Mouse (Mus musculus) lung, postnatal 36 days (tissue): ENCODE results near the gene Fmo1.

Experiments used
- DNase-seq: peaks from one replicate; pipeline ENCODE4 v3.0.0; 2022; ENCODE audit warnings: mixed read lengths

The Fmo1 gene

DNA sequence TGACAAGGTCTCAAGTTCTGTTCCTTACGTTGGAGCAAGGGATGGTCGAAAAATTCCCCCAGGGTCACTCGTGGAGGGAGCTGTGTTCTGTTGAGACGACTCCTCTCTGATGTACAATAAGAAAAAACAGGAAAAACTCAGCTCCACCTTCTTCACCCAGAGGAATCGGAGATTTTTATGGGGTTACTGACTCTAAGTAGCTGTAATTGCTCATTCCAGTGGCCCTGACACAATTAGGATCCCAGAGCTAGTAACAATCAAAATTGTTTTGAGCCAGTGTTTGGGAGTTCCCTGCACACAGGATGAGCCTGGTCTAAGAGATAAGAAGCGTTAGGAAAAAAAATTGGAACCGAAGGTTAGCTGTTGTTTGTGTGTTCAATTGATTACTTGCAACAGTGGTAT, at the start of gene Fmo1:
Fmo1 (minus strand) TSS at position 331 of the 402 bp plus-strand sequence.
- DNase-seq: peak; percentile 68

DNA sequence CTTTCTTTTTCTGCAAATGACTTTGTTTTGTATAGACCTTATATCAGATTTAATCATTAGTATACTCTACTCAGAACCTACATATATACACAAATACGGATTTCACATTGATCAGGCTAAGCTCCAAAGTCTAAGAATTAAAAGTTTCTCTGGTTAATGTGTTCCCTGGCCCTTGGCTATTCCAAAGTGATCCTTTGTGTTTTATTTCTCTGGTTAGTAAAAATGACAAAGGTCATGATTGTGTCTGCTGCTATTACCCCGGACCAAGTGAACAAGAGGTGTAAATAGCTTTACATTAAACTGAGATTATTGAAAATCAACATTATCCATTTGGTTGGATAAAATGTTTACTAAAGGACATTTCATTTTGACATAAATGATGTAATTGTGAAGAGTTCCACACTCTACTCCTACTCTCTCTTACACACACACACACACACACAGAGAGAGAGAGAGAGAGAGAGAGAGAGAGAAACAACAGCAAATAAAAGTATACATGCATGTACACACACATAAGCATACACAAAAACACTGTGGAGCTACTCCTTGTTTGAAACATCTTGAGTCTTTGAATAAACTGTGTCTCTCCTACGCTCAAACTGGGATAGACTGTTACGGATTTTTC, 48.6 kb upstream of the Fmo1 start:
- DNase-seq: no peak

DNA sequence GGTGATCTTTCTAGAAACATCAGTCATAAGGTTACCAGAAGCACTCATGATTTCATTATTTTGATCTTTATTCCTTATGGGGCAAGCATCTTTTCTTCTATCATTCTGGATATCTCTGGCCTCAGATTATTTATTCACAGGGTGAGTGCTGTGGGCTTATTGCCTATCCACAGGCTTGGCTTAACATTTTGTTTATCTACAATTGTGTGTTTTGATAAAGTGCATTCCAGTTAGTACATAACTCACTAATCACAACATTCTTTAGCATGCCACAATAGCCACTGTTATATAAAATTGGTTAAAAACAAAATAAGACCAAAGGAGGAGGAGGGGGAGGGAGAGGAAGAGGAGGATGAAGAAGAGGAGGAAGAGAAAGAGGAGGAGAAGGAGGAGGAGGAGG, 45.7 kb upstream of the Fmo1 start:
- DNase-seq: peak; percentile 41

DNA sequence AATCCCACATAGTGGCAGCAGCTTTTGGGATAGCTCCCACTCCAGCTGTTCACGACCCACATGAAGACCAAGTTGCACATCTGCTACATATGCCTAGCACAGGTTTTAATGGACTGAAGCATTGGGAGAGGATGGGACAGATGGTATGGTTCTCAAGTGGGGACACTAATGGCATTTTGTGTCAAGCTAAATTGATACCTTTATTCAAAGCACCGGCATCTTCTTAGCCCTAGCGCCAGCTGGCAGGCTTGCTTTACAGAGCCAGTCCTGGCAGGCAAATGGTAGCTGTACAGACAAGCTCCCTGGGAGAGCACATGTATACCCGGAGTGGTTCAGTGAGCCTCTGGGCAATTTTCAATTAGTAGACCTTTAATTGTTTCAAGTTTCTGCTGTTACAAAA, 35.5 kb upstream of the Fmo1 start:
- no peak for DNase-seq

DNA sequence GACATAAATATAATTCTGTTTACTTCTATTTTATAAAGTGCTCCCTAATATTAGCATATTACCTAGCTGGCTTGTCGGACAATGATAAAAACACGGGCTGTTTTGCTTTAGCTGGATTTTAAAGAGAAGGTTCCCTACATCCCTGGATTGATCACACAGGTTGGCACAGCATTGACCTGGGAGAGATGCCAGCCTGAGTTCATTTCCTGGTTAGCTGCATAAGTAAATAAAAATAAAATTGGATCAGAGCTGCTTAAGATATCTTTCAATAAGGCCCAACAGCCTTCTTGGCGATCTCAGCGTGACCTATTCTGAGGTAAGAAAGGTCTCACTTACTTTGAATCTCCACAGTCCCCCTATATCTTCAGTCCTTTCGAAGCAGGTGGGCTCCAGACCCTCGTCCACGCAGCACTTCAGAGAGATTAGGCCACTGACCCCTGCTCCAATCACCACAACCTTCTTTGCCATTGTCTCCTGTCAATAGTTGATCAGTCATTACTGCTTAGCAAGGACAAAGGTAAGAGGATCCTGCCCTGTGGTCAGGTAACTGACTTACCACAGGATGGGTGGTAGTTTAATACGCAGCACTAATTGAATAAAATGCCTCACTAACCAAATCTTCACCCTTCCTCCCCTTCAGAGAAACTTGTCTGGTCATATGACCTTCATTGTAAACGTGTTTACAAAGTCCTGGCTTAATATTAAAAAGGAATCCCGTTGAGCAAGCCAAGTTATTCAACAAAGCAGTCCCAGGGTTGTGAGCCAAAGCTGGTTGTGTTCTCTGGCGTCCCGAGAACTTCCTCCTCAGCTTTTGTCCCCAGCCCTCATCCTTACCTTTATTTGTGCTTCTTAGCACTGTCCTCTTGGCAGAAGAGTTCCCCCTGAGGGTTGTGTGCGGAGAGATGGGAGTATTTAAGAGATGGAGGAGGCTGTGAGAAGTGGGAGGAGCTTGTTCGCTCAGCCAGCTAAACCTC, 31.7 kb upstream of the Fmo1 start, which contains the start of gene Fmo2:
Fmo2 (minus strand) TSS at position 889 of the 974 bp plus-strand sequence.
- peak; percentile 85 for DNase-seq

DNA sequence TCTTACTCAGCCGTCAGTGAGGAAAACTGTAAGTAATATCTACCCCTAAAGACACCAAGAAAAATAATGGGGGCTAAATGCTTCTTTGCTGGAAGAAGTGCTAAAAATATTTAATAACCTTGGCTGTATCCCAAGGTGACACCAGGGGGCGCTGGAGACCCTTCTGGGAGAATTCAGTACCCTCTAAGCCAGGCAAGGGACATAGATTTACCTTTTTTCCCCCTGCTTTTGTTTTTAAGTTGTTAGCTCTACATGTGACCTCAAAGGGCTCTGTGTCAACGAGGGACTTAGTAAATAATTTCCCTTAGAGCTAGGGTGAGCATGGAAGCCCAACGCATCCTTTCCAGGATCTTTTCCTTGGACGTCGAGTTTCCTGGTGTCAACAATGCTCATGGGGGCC, 29.5 kb upstream of the Fmo1 start:
- DNase-seq: peak; percentile 87

DNA sequence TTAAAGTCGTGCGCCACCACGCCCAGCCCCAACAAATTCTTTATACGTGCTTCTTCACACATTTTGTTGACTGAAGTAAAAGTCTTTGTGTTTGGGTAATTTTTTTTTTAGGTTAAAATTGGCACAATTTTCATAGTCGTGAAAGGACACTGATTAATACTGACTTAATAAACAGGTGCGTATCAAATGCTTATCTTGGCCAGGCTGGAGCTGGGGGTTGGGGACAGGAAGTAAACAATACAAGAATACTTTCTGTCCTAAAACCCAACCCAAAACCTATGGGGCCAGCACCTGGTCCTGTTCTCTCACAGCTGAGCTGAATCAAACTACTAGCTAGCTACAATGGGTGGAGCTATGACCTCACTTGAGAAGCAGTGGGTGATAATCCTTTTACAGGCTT, 26.6 kb upstream of the Fmo1 start:
- DNase-seq: no peak

DNA sequence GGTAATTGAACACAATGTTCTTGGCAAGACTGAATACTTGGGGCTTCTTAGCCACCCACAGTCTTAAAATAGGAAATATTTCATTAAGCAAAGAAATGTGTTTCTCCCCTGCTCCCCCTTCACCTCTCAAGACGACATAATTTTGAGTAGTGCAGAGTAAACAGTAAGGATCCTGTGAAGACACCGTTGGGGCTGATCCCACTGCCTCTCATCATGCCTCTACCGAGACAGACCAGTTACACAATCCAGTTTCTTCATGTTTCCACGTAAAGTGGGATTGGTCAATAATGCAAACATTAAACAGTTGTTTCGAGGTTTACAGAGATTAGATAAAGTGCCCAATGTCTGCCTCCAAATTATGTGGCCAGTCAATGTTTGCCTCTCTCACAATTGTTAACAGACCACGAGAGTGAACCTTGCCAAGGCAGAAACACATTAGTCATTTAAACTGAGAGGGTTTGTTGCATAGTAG, 25.6 kb upstream of the Fmo1 start:
- DNase-seq: peak; percentile 89

DNA sequence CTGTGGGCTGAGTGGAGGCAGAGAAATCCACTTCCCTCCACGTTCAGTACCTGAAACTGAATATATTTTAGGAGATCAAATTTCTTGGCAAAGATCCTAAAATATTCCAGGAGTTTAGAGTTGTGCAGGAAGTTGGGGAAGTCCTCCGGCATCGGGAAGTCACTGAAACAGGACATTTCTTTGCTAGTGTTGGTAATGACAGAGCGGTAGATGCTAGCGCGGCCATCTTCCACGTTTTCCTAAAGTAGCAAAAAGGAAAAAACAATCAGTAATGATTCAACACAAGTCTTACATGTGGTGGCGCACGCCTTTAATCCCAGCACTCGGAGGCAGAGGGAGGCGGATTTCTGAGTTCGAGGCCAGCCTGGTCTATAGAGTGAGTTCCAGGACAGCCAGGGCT, 22.2 kb upstream of the Fmo1 start:
- no peak for DNase-seq

DNA sequence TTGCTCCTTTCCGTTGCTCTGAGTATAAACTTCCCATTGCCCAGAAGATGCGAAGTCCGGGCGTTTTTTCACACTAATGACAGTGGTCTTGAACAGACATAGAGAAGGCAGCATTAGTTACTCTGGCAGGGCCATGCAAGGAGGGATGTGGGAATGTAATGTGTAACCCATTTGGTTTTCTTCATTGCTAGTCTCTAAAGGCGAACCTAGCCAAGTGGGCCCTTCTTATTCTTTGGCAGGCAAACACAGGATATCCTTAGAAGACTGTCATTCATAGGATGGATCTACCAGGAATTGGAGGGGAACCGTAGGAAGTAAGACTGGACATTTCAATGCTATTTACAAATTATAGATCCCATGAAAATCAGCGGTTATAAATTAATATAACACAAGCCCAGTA, 21.2 kb upstream of the Fmo1 start:
- DNase-seq: no peak

DNA sequence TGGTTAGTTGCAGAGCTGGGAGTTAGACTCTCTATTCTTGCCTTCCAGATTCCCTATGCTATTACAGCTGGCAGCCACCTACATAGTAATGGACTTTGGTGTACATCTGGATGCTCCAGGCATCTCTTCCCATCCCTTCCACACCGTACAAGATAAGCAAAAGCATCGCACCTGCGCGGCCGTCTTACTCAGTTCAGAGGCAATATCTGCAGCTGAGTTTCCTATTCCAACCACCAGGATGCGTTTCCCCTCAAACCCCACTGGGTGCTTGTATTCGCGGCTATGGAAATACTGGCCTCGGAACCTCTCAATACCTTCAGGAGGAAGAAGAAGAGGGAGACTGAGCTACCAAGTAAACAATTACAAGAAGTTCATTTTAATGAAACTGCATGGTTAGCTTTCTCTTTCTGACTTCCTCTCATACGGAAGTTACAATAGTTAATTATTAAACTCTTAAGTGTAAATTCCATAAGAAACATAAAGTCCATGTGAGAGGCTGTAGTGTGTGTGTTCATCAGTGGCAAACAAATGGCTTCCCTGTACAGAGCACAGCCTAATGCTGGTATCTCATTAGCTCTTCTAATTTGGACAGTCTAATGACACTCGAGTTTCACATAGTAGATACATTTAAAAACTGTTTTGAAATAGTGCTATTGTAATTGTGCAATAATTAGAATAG, 19.9 kb upstream of the Fmo1 start:
- DNase-seq: no peak

DNA sequence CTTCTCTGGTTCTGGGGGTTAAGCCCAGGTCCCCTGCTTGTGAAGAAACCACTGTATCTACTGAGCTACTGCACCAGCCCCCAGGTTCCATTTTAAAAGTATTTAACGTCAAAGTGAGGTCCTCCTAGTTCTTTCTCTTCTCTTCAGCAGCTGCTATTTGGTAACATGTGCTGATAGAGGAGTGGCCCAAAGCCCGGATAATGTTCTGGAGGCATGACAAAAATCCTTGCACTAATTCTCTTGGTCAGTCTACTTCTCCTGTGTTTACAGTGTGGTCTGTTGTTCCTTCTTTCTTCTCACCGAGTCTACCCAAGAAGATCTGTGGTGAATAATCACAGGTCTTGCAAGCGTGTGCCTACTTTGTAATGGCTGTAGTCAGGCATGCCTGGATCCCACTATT, 16.3 kb upstream of the Fmo1 start:
- DNase-seq: no peak

DNA sequence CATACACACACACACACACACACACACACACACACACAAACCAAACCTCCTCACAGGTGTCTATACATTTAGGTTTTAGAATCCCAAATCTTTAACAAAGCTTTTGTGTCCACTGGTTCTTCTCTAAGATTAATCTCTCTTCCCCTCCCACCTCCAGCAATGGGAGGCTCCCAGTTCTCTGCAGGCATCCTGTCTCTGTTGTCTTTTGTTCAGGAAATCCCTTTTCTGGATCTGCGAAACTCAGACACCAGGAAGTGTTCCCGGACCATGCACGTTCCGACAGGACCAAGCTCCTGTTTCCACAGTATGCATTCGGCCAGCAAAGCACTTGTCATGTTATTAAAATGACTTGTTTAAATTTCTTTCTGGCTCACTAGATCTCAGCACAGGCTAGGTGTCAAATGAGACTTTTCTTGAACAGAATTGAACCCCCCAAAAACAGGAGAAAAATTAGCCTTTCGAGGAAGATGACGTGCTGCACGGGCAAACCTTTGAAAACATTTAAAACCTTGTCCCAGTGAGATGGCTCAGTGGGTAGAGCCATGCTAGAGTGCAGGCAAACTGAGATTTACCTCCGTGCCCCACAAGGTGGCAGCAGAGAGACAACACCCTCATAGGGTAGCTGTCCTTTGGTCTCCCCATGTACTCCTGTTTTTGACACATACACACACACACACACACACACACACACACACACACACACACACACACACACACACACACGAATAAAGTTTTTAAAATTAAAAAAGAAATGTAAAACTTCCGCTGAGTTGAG, 13.4 kb upstream of the Fmo1 start:
- DNase-seq: peak; percentile 92

DNA sequence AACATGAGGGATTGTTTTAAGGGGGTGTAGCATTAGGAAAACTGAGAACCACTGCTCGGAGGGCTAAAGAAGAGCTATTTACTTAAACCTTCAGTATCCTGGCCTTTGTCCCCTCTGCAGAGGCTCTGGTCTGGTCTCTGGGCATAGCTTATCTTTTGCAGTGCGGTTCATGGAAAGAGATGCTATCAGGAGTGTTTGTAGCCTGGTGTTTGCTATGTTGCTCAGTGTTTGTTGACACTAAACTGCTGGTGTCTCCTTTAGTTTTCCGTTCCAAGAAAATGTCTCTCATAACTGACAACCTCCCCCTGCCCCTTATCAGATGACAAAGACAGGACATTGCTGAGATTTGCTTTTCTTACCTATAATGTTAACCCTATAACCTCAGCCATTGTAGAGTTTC, 8.7 kb upstream of the Fmo1 start:
- peak; percentile 71 for DNase-seq

DNA sequence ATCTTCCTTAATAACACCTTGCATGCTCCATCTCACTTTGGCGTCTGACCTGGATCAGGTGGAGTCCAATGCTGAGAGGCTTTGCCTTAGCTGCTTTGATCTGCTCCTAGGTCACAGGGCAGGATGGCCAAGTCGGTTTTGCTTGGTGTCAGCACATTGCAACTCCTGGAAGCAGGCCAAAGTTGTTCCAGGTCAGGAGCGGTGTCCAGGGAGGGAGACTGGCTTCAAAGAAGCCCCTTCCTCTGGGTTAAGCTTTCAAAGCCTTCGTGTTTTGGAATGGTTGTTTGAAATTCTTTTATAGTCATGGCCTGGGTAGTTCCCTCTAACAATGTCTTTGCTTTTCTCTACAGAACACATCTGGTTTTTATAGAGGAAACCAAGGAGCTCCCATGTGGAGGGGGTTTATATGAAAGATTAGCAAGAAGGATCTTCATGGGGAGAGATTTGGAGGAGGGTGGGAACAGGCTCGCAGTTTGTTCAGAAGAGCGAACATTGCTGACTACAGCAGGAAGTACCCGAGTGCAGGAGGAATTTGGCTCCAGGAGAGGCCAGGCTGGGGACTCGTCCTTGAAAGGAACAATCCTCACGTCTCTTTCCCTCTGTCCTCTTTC, 5.4 kb upstream of the Fmo1 start:
- DNase-seq: no peak

DNA sequence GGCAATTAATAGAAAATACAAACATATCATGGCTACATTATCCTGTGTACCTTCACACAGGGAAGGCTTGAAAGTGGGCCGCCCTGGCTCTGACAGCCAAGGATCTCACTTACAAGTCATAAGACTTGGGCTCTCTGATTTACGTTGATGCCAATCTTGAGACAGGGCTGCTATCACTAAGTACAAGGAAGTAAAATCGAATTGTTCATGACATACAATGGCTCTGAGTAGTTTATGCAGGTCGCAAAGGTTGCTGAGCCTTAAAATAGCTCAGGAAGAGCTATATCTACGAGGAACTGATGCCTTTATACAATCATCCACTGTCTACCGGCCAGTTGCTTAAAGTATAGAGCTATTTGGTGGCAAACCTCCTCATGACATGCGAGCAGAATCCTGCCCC, 4.6 kb upstream of the Fmo1 start:
- no peak for DNase-seq

DNA sequence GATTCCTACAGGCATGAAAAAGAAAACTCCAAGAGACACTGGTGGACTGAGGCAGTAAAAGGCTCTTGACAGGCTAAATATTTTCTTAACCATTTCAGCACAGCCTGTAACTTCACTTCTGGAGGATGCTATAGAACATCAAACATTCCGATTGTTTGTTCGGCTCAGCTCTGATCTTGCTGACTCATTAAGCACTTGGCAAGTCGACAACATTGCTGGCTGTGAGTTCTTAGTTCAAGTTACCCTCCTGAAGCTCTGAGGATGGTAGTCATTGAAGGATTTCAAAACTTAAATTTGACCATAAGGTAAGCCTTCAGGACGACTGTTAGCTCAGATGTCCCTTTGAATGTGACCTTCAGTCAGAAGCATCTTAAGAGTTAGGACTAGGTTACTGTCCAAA, 986 bp upstream of the Fmo1 start:
- DNase-seq: no peak

DNA sequence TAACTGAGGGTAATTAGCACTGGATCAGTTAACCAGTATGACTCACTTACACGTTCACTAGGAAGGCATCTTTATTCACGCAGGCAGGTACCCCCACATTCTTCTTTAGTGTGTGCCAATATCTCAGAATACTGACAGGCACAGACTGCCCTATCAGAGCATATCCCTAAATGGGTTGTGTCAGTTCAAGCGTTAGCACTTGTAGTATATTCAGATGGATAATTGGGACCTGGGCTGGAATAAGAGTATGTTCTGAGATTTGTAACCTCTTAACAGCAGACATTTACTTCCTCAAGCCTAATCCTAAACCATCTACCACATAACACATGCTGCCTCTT, 948 bp downstream of the Fmo1 start:
- no peak for DNase-seq

DNA sequence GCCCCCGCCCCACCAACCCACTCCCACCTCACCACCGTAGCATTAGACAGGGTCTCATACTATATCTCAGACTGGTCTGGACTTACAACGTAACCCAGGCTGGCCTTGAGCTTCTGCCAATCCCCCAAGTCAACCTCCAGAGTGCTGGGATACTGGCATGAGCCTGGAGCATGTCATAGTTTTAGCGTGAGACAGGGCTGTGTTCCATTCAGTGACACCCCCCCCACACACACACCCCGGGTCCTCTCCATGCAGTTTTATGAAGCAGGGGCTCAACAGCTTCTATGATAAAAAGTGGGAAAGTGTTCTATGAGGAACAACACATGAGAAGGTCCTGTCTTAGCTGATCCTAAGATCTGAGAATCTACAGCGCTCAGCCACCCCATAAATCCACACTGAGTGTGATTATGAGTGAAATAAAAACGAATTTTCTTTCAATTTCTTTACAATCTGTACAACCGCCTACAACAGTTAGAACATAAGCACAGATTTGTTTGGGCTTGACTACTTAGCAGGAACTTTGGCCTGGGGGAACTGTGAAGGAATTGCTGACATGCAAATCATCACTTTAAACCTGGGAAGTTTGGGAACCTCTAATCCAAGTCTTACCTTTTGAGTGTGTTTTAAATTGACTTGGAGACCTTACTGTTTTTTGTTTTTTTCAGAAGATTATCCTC, 1.5 kb downstream of the Fmo1 start:
- DNase-seq: no peak

DNA sequence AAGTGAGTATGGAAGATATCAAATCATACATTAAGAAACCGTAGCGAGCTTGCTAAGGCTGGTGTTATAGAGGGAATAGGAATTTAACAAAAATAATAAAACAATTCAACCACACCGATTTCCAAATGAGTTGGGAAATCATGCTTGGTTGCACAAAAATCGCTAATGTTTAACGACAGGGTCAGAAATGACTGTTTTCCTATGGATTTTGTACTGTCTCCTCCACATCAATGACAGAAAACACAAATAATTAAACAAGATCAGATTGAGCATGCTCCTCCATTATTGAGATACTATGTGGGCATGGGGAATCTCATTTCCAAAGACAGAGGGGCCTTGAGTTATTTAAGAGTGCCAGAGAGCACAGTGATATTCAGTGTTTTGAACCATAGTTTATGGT, 2.1 kb downstream of the Fmo1 start:
- no peak for DNase-seq

DNA sequence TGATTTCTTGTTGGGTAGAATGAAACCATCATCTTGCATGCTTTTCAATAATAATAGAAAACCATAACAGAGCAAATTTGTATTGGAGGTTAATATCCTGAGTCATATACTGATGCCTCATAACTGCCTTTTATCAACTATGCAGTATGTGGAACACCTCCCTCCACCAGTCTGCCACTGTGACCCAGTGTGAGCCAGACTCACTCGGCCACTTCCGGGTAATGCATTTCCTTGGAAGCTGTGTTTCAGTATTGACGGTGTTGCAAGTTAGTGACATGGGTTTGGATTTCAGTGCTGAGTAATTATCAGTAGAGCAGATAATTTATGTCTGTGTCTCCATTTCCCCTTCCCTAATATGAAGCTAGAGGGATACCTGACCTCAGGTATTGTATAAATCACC, 2.8 kb downstream of the Fmo1 start:
- peak; percentile 41 for DNase-seq

DNA sequence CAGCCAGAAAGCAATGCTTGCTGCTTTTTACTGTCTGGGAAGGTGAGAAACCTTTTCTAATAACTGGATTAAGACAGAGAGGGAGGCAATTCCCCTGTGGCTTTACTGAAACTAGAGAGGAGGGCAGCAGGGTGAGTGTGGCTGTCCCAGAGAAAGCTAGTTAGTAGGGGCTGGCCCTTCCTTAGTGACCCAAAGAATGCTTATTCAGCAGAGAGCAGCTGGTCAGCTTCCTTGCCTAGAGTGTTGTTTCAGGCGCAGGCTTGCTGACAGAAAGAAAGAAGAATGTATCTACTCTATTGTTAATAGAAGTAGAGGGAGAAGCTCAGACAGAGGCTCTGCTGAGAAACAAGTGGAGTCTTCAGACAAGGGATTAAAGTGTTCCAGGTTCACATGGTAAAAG, 4.1 kb downstream of the Fmo1 start:
- DNase-seq: no peak
